Mouse (Mus musculus): Measurements from ENCODE around the gene E2f2. TPM values are rescaled to one million over a fixed set of nuclear protein-coding genes. Genes with fewer than 3 reads are reported as not detected.

E2f2 gene
- polyA plus RNA-seq, 1 experiment from 2014 or later = 16.1 TPM

- Histone ChIP-seq H3K9me3 (no peaks in the 10 kb centered on the region), H3K36me3 (no peaks in the 10 kb centered on the region; the same call in 1 of the 2 replicates), H3K4me2 (no peak overlapping the region), H3K9ac (no peak overlapping the region), H3K4me3 (no peak overlapping the region), H3K27ac (no peak overlapping the region), H3K4me1 (peaks cover 6% of the 10 kb centered on the region; the same call in 1 of the 2 replicates), H3K27me3 (peaks cover 16% of the 10 kb centered on the region; the same call in 1 of the 2 replicates)
- ATAC-seq (ENCODE audit: borderline replicate concordance, extremely low read depth, low FRiP score, low TSS enrichment) = no peak
- WGBS = 73% methylated on average over 14 of the region's 14 CpGs
Measured at GRCm38 (mm10) chr4:136240123-136240522, 67.9 kb downstream of the E2f2 start.

GRCm38 (mm10) chr4:136240955-136241354 is 68.8 kb downstream of the E2f2 start:
- H3K27ac ChIP-seq = no peak overlapping the region
- H3K9me3 ChIP-seq = no peaks in the 10 kb centered on the region
- no peak overlapping the region for H3K4me3 ChIP-seq
- peaks cover 7% of the 10 kb centered on the region; the same call in 1 of the 2 replicates for H3K4me1 ChIP-seq
- no peak overlapping the region for H3K4me2 ChIP-seq
- peaks cover 25% of the 10 kb centered on the region; the same call in 1 of the 2 replicates for H3K27me3 ChIP-seq
- no peak overlapping the region for H3K9ac ChIP-seq
- 51% methylated on average over 8 of the region's 8 CpGs for WGBS
- H3K36me3 ChIP-seq = no peaks in the 10 kb centered on the region; the same call in 1 of the 2 replicates
- ATAC-seq (ENCODE audit: borderline replicate concordance, extremely low read depth, low FRiP score, low TSS enrichment) = no peak

GRCm38 (mm10) chr4:136242065-136242703 is 70.0 kb downstream of the E2f2 start:
- H3K27me3 ChIP-seq = peaks cover 37% of the 10 kb centered on the region
- no peak overlapping the region for H3K4me2 ChIP-seq
- ATAC-seq (ENCODE audit: borderline replicate concordance, extremely low read depth, low FRiP score, low TSS enrichment) = no peak
- H3K4me3 ChIP-seq = no peak overlapping the region
- peaks cover 19% of the 10 kb centered on the region for H3K4me1 ChIP-seq
- H3K27ac ChIP-seq = no peak overlapping the region
- H3K9me3 ChIP-seq = no peaks in the 10 kb centered on the region
- H3K9ac ChIP-seq = no peak overlapping the region
- 48% methylated on average over 8 of the region's 8 CpGs for WGBS
- H3K36me3 ChIP-seq = no peaks in the 10 kb centered on the region; the same call in 1 of the 2 replicates

- no peak for ATAC-seq (ENCODE audit: borderline replicate concordance, extremely low read depth, low FRiP score, low TSS enrichment)
- H3K27ac ChIP-seq = no peak overlapping the region
- no peaks in the 10 kb centered on the region; the same call in 1 of the 2 replicates for H3K36me3 ChIP-seq
- H3K9me3 ChIP-seq = no peaks in the 10 kb centered on the region
- no peak overlapping the region for H3K4me2 ChIP-seq
- H3K4me1 ChIP-seq = peaks cover 24% of the 10 kb centered on the region
- H3K9ac ChIP-seq = no peak overlapping the region
- no peak overlapping the region for H3K4me3 ChIP-seq
- H3K27me3 ChIP-seq = peaks cover 37% of the 10 kb centered on the region
- 69% methylated on average over 7 of the region's 7 CpGs for WGBS
Measured at GRCm38 (mm10) chr4:136242728-136243127, 70.5 kb downstream of the E2f2 start.

GRCm38 (mm10) chr4:136244208-136244607 is 72.0 kb downstream of the E2f2 start:
- H3K27ac ChIP-seq = no peak overlapping the region
- H3K4me3 ChIP-seq = no peak overlapping the region
- ATAC-seq (ENCODE audit: borderline replicate concordance, extremely low read depth, low FRiP score, low TSS enrichment) = no peak
- no peak overlapping the region for H3K4me2 ChIP-seq
- no peaks in the 10 kb centered on the region for H3K9me3 ChIP-seq
- H3K36me3 ChIP-seq = no peaks in the 10 kb centered on the region; the same call in 1 of the 2 replicates
- WGBS = 68% methylated on average over 7 of the region's 7 CpGs
- no peak overlapping the region for H3K9ac ChIP-seq
- peaks cover 31% of the 10 kb centered on the region for H3K4me1 ChIP-seq
- H3K27me3 ChIP-seq = peaks cover 41% of the 10 kb centered on the region

Other genes starting within 250 kb of the E2f2 start
- gene Hmgcl, start 225.9 kb upstream of the E2f2 start, polyA plus RNA-seq (2015; fragmentation: Nextera tagmentation; extraction: Ambion mirVana) = 76.1 TPM in 2 replicates
- gene Gale, start 208.7 kb upstream of the E2f2 start, polyA plus RNA-seq (2015; fragmentation: Nextera tagmentation; extraction: Ambion mirVana) = 38.2 and 40.5 TPM in 2 replicates
- 122 and 124 TPM in 2 replicates for gene Lypla2, start 199.8 kb upstream of the E2f2 start, polyA plus RNA-seq (2015; fragmentation: Nextera tagmentation; extraction: Ambion mirVana)
- 50.1 and 59.7 TPM in 2 replicates for gene Pithd1, start 185.1 kb upstream of the E2f2 start, polyA plus RNA-seq (2015; fragmentation: Nextera tagmentation; extraction: Ambion mirVana)
- gene Eloa, start 150.6 kb upstream of the E2f2 start, polyA plus RNA-seq (2015; fragmentation: Nextera tagmentation; extraction: Ambion mirVana) = 36.1 and 38.3 TPM in 2 replicates
- gene Rpl11, start 119.0 kb upstream of the E2f2 start, polyA plus RNA-seq (2015; fragmentation: Nextera tagmentation; extraction: Ambion mirVana) = 476 and 482 TPM in 2 replicates
- 498 and 529 TPM in 2 replicates for gene Id3, start 28.9 kb upstream of the E2f2 start, polyA plus RNA-seq (2015; fragmentation: Nextera tagmentation; extraction: Ambion mirVana)
- 6.5 and 8.1 TPM in 2 replicates for gene Asap3, start 34.0 kb downstream of the E2f2 start, polyA plus RNA-seq (2015; fragmentation: Nextera tagmentation; extraction: Ambion mirVana)
- gene Tcea3, start 75.3 kb downstream of the E2f2 start, polyA plus RNA-seq (2015; fragmentation: Nextera tagmentation; extraction: Ambion mirVana) = 16.9 and 17.2 TPM in 2 replicates
- 23.9 and 25.6 TPM in 2 replicates for gene Zfp46, start 112.3 kb downstream of the E2f2 start, polyA plus RNA-seq (2015; fragmentation: Nextera tagmentation; extraction: Ambion mirVana)
- 185 and 187 TPM in 2 replicates for gene Hnrnpr, start 138.5 kb downstream of the E2f2 start, polyA plus RNA-seq (2015; fragmentation: Nextera tagmentation; extraction: Ambion mirVana)